Mouse (Mus musculus) cerebellum, adult 9-10 months (tissue): ENCODE results near the gene Jmjd7.

ENCODE experiments used
- DNase-seq: peaks from one replicate; pipeline ENCODE4 v3.0.0; 2022

Jmjd7 gene

GRCm38 (mm10) chr2:120026984-120027949 lies at the start of gene Jmjd7, which contains the start of gene Gm28042:
Gene Jmjd7, plus strand, starts transcription at chr2:120027483.
Gene Gm28042, plus strand, starts transcription at chr2:120027493.
- DNase-seq: peak; percentile 87

GRCm38 (mm10) chr2:119980343-119980986 lies 46.8 kb upstream of the Jmjd7 start:
- no peak for DNase-seq

GRCm38 (mm10) chr2:119981631-119982030 lies 45.7 kb upstream of the Jmjd7 start:
- DNase-seq: no peak

- DNase-seq: no peak
Measured at GRCm38 (mm10) chr2:119985871-119986270, 41.4 kb upstream of the Jmjd7 start.

GRCm38 (mm10) chr2:119986369-119986768 lies 40.9 kb upstream of the Jmjd7 start:
- DNase-seq: no peak

- DNase-seq: no peak
Measured at GRCm38 (mm10) chr2:119987441-119987840, 39.8 kb upstream of the Jmjd7 start.

- DNase-seq: no peak
Measured at GRCm38 (mm10) chr2:119988952-119989351, 38.3 kb upstream of the Jmjd7 start.

GRCm38 (mm10) chr2:119990881-119991280 lies 36.4 kb upstream of the Jmjd7 start:
- DNase-seq: no peak

GRCm38 (mm10) chr2:119992349-119992748 lies 34.9 kb upstream of the Jmjd7 start:
- no peak for DNase-seq

- DNase-seq: no peak
Measured at GRCm38 (mm10) chr2:119993515-119993914, 33.8 kb upstream of the Jmjd7 start.

GRCm38 (mm10) chr2:119994839-119995238 lies 32.4 kb upstream of the Jmjd7 start:
- DNase-seq: no peak

GRCm38 (mm10) chr2:119995391-119996281 lies 31.6 kb upstream of the Jmjd7 start:
- no peak for DNase-seq

GRCm38 (mm10) chr2:119997354-119997753 lies 29.9 kb upstream of the Jmjd7 start:
- DNase-seq: no peak

- no peak for DNase-seq
Measured at GRCm38 (mm10) chr2:119999731-120000130, 27.6 kb upstream of the Jmjd7 start.

- no peak for DNase-seq
Measured at GRCm38 (mm10) chr2:120000882-120001584, 26.2 kb upstream of the Jmjd7 start.

- no peak for DNase-seq
Measured at GRCm38 (mm10) chr2:120001956-120002355, 25.3 kb upstream of the Jmjd7 start.

- no peak for DNase-seq
Measured at GRCm38 (mm10) chr2:120003970-120004369, 23.3 kb upstream of the Jmjd7 start.

- DNase-seq: no peak
Measured at GRCm38 (mm10) chr2:120006696-120007095, 20.6 kb upstream of the Jmjd7 start.

- DNase-seq: no peak
Measured at GRCm38 (mm10) chr2:120007680-120008210, 19.5 kb upstream of the Jmjd7 start.

GRCm38 (mm10) chr2:120008672-120009071 lies 18.6 kb upstream of the Jmjd7 start:
- no peak for DNase-seq

- peak; percentile 64 for DNase-seq
Measured at GRCm38 (mm10) chr2:120011462-120012200, 15.7 kb upstream of the Jmjd7 start.
